Mouse (Mus musculus): ENCODE results near the gene Cspg4.
A peak's percentile ranks its signal among the peaks of the same experiment; 100 is the strongest.

The Cspg4 gene

GRCm38 (mm10) chr9:56864216-56864729 lies 560 bp upstream of the Cspg4 start, which contains the start of gene Odf3l1:
Gene Odf3l1, minus strand, starts transcription at chr9:56864679.
- no peak for DNase-seq (ENCODE audit: low read depth)

- DNase-seq (ENCODE audit: low read depth): no peak
These were observed 1.0 kb downstream of the Cspg4 start for GRCm38 (mm10) chr9:56865673-56866400.

GRCm38 (mm10) chr9:56866430-56866829 lies 1.6 kb downstream of the Cspg4 start:
- no peak for DNase-seq (ENCODE audit: low read depth)

- no peak for DNase-seq (ENCODE audit: low read depth)
These were observed 3.5 kb downstream of the Cspg4 start for GRCm38 (mm10) chr9:56868292-56868691.

- DNase-seq (ENCODE audit: low read depth): peak; percentile 67
These were observed 4.7 kb downstream of the Cspg4 start for GRCm38 (mm10) chr9:56869552-56869951.

GRCm38 (mm10) chr9:56870778-56871177 lies 5.9 kb downstream of the Cspg4 start:
- DNase-seq (ENCODE audit: low read depth): peak; percentile 71

GRCm38 (mm10) chr9:56871191-56871590 lies 6.4 kb downstream of the Cspg4 start:
- peak; percentile 62 for DNase-seq (ENCODE audit: low read depth)

GRCm38 (mm10) chr9:56872105-56872903 lies 7.5 kb downstream of the Cspg4 start:
- DNase-seq (ENCODE audit: low read depth): no peak

GRCm38 (mm10) chr9:56873097-56873496 lies 8.3 kb downstream of the Cspg4 start:
- DNase-seq (ENCODE audit: low read depth): peak; percentile 78

GRCm38 (mm10) chr9:56876784-56877183 lies 12.0 kb downstream of the Cspg4 start:
- no peak for DNase-seq (ENCODE audit: low read depth)

- no peak for DNase-seq (ENCODE audit: low read depth)
These were observed 12.5 kb downstream of the Cspg4 start for GRCm38 (mm10) chr9:56877284-56877683.

- peak; percentile 66 for DNase-seq (ENCODE audit: low read depth)
These were observed 16.0 kb downstream of the Cspg4 start for GRCm38 (mm10) chr9:56880790-56881189.

GRCm38 (mm10) chr9:56881539-56882082 lies 16.8 kb downstream of the Cspg4 start:
- DNase-seq (ENCODE audit: low read depth): no peak

GRCm38 (mm10) chr9:56882283-56882682 lies 17.4 kb downstream of the Cspg4 start:
- DNase-seq (ENCODE audit: low read depth): no peak

- peak; percentile 77 for DNase-seq (ENCODE audit: low read depth)
These were observed 18.0 kb downstream of the Cspg4 start for GRCm38 (mm10) chr9:56882818-56883217.

- DNase-seq (ENCODE audit: low read depth): no peak
These were observed 18.6 kb downstream of the Cspg4 start for GRCm38 (mm10) chr9:56883470-56883869.

- DNase-seq (ENCODE audit: low read depth): no peak
These were observed 19.5 kb downstream of the Cspg4 start for GRCm38 (mm10) chr9:56884328-56884727.

GRCm38 (mm10) chr9:56886113-56886512 lies 21.3 kb downstream of the Cspg4 start:
- DNase-seq (ENCODE audit: low read depth): no peak

- DNase-seq (ENCODE audit: low read depth): no peak
These were observed 21.8 kb downstream of the Cspg4 start for GRCm38 (mm10) chr9:56886601-56887000.

- DNase-seq (ENCODE audit: low read depth): no peak
These were observed 22.7 kb downstream of the Cspg4 start for GRCm38 (mm10) chr9:56887581-56887980.

GRCm38 (mm10) chr9:56889817-56890216 lies 25.0 kb downstream of the Cspg4 start:
- no peak for DNase-seq (ENCODE audit: low read depth)

- DNase-seq (ENCODE audit: low read depth): no peak
These were observed 25.9 kb downstream of the Cspg4 start for GRCm38 (mm10) chr9:56890522-56891250.
